Mouse (Mus musculus): ENCODE data around the gene Cyp2c69.
"Not testable (repeated sequence)": the region's sequence is repeated elsewhere in the genome, so short reads cannot be mapped to it uniquely, and the experiment has no call there.

Cyp2c69 gene

DNA sequence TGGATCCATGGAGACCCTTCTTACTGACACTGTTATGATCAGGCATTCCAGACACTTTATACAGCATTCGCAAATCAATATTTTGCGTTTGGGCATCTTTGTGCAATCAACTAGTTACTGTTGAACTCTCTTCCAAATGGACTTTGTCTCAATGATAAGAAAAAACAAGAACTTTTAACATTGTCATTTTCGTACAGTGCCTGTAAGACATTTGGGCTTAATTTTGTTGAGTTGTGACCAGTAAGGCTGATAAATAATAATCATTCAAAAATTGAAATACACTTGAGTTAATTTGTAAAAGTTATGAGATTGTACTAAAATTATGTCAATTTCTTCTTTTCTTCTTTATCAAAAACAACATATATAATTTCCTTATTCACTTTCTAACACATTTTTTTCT lies at the start of gene Cyp2c69:
Gene Cyp2c69 (minus strand): TSS at position 101 of the 400 bp plus-strand sequence.
- DNase-seq (ENCODE audit: low spot score in 2 of 2): not testable (repeated sequence)

DNA sequence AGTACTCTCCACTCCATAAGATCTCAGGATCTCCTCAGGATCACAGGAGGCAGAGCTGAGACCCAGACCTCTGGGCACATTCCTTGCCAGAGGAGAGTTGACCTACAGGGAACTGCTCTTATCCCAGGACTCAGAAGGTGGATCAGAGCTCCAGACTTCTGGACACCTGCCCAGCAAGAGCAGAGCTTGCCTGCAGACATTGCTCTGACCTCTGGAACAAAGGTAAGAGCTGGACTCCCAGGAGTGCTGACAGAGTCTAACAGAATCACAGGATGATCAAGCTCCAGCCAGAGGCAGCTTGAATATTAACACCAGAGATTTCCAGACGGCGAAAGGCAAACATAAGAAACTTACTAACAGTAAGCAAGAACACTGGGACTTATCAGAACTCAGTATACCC lies 48.8 kb upstream of the Cyp2c69 start:
- DNase-seq (ENCODE audit: low spot score in 2 of 2): no peak

DNA sequence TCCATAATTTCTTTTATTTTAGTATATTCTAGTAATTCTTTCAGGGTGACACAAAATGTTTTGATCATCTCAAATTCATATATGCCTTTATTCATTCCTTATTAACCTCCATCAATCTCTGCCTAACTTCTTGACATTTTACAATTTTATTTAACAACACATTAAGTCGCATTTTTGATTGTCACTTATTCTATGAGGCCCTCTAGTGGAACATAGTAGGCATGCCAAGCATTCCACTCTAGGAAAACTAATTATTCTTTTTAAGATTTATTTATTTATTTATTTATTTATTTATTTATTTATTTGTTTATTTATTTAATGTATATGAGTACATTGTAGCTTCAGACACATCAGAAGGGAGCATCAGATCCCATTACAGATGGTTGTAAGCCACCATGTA lies 43.4 kb upstream of the Cyp2c69 start:
- DNase-seq (ENCODE audit: low spot score in 2 of 2): no peak

DNA sequence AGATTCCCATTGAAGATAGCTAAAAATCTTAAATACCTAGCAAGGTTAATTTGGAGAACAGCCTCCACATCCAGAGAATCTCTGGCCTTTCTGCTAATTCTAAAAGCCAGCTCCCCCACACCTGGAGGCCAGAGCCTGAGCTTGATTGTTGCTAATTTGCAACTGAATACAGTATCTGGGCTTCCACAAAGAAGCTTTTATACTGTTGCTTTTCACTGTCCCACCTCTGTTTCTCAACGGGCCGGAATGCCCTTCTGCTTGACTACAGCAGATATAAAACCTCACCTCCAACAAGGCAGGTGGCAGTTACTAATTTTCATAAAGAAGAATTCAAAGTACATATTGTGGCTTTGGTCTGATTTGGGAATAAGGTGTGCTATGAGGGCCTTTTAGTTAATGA lies 15.1 kb upstream of the Cyp2c69 start:
- no peak for DNase-seq (ENCODE audit: low spot score in 2 of 2)

DNA sequence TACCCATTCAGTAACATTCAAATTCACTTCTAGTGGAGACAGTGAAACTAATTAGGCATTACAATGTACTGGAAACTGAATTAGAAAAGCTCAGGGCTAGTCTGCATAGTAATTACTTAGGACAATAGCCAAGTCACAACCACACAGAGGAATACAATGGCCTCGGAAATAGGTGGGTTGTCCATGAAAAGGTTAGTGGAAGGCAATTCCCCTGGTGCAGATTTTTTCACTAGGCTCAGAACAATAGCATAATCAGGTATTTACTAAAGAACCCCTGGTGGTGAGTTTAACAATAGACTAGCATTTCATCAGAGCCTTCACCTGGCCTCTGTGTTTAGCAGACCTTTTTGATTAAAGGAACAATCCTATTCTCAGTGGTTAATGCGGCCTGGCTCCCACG lies 3.5 kb upstream of the Cyp2c69 start:
- DNase-seq (ENCODE audit: low spot score in 2 of 2): not testable (repeated sequence)

DNA sequence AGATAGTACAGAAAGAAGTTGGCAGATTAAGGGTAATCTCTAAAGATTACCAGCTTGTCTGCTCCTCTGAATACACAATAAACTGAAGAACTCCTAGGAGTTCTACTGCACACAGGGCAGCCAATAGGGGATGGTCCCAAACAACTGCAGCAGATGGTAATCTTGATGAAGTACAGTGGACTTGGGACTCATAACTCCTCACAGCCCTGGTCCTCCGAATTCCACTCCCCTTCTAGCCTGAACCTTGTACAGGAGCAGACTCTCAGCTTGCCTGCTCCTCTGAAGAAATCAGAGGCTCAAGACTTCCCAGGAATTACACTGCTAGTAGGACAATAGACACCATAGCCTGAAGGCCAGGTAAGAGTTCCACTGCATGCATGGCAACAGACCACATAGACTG lies 20.5 kb downstream of the Cyp2c69 start:
- no peak for DNase-seq (ENCODE audit: low spot score in 2 of 2)

DNA sequence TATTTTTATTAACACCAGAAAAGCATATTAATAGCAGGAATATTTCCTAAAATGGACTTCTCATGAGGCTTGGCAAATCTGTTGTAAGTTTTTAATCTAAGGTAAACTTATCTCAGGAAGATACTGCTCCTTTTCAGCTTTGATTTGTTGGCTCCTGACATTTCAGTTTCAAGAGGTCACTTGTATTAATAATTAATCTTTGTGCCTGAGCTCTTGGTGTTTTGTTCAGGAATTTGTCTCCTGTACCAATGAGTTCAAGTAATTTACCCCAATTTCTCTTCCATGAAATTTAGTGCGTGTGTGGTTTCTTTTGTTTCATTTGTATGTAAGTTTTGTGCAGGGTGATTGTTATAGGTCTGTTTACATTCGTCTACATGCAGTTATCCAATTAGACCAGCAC lies 65.7 kb downstream of the Cyp2c69 start:
- not testable (repeated sequence) for DNase-seq (ENCODE audit: low spot score in 2 of 2)

DNA sequence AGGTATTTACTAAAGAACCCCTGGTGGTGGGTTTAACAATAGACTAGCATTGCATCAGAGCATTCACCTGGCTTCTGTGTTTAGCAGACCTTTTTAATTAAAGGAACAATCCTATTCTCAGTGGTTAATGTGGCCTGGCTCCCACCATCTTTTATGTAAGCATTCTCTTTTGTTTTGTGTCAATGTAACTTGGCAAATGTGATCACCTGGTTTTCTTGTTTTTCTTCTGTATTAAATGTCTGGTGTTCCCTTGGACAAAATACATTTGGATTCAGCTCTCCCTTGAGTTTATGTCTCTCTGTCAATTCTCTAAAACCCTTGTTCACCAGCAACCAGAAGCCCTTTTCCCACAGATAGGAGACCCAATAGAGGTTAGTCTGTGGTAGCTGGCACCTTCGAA lies 70.2 kb downstream of the Cyp2c69 start:
- DNase-seq (ENCODE audit: low spot score in 2 of 2): not testable (repeated sequence)

DNA sequence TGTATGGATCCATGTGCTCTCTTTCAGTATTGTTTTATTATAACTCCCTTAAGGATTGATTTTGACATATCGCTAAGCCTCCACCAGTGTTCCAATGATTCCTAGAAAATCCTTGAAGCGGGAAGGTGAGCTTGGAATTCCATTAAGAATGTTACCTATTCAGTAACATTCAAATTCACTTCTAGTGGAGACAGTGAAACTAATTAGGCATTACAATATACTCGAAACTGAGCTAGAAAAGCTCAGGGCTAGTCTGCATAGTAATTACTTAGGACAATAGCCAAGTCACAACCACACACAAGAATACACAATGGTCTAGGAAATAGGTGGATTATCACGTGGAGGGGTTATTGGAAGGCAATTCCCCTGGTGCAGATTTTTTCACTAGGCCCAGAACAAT lies 70.6 kb downstream of the Cyp2c69 start:
- not testable (repeated sequence) for DNase-seq (ENCODE audit: low spot score in 2 of 2)

DNA sequence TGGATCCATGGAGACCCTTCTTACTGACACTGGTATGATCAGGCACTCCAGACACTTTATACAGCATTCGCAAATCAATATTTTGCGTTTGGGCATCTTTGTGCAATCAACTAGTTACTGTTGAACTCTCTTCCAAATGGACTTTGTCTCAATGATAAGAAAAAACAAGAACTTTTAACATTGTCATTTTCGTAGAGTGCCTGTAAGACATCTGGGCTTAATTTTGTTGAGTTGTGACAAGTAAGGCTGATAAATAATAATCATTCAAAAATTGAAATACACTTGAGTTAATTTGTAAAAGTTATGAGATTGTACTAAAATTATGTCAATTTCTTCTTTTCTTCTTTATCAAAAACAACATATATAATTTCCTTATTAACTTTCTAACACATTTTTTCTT lies 73.9 kb downstream of the Cyp2c69 start, which contains the start of gene Cyp2c40:
Gene Cyp2c40 (minus strand): TSS at position 101 of the 400 bp plus-strand sequence.
- DNase-seq (ENCODE audit: low spot score in 2 of 2): not testable (repeated sequence)
